Mouse (Mus musculus) retina, postnatal 1 day (tissue): ENCODE measurements around the gene Spop.
"Not testable (repeated sequence)": the region's sequence is repeated elsewhere in the genome, so short reads cannot be mapped to it uniquely, and the experiment has no call there.

Experiments
- DNase-seq: peaks from one replicate; pipeline ENCODE4 v3.0.0-alpha.2; 2012

Spop gene

DNA sequence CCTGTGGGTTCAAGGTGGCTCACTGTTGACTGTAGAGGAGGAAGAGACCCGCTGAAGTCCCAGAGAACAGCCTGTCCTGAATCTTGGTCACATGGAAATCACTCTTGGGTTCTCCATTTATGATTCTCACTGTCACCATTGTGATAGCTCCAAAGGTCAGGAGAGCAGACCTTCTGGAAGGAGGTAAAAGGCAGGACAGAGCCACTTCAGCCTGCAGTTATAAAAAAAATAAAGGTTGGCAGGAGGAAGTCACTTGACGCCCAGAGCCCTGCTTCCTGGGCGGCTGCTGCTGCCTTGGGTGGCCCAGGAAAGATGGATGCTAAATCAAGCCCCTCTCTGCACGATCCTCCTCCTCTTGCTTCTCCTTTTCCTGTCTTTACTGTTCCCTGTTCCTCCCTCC, 86.5 kb downstream of the Spop start:
- DNase-seq: no peak

DNA sequence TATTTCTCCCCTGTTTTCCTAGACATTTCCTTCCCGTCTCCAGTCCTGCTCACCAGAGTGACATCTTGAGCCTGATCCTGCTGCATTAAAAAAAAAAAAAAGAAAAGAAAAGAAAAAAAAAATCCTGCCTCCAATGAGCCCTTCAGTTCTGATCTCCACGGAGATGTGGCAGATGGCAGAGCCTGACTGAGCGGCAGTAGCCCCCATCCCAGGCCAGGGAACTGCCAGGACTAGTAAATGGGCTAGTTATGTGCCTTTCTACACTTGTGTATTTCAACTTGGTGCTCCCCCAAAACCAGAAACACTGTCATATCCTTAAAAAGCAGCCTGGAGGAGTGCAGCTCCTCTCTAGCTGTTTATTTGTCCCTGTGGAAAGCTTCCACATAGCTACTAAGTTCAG, 87.0 kb downstream of the Spop start:
- no peak for DNase-seq

DNA sequence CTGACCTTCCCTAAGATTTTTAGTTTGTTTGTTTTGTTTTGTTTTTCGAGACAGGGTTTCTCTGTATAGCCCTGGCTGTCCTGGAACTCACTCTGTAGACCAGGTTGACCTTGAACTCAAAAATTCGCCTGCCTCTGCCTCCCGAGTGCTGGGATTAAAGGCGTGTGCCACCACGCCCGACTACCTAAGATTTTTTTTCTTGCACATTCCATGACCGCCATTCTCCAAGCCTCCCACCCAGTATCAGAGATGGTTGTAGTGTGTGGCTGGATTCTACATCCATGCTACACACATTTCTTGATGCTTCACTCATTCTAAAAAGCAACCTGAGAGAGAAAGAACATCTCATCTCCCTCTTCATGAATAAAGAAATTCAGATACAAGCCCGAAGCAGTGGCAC, 87.9 kb downstream of the Spop start:
- DNase-seq: not testable (repeated sequence)

DNA sequence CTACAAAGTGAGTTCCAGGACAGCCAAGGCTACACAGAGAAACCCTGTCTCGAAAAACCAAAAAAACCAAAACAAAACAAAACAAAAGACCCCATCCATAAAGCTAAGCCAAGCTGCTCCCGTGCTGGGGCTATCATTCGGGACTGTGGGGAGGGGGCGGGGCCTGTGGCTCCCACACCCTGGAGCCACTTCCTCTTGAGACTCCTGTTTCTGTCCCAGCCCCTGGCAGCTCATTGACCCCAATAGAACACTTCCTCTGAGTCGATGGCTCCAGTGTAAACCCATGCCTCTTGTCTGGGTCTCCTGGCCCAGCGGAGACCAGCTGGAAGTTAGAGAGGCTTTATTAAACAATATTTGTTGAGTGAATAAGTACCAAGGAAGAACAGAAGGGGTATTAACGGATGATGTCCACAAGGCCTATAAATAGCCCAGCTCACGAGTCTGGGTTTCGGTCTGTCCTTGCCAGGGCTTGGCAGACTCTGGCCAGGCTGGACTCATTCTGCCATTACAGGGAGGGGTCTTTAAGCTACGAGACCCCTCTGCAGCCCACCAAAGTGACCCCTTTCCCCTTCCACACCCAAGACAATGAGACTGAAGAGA, 89.8 kb downstream of the Spop start:
- DNase-seq: peak; percentile 56

DNA sequence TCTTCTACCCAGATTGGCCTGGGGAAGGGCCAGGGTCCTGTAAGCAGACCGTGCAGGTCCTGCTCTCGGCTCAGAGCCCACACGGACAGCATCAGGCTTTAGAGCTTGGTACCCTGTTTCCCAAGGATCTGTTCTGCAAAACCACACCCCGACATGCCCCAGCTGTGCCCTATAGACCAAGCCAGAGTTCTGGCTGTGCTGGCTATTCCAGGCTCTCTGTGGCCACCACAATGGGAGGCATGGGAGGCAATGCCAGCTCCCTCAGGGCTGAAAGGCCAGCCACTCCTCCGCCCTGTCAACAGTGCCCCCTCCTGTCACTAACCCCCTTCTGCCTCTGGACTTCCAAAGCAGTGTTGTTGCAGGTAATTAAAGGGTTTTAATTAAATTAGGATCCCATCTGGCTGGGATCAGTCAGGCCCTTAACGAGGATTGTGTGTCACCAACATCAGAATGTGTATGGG, 90.4 kb downstream of the Spop start:
- peak; percentile 56 for DNase-seq

DNA sequence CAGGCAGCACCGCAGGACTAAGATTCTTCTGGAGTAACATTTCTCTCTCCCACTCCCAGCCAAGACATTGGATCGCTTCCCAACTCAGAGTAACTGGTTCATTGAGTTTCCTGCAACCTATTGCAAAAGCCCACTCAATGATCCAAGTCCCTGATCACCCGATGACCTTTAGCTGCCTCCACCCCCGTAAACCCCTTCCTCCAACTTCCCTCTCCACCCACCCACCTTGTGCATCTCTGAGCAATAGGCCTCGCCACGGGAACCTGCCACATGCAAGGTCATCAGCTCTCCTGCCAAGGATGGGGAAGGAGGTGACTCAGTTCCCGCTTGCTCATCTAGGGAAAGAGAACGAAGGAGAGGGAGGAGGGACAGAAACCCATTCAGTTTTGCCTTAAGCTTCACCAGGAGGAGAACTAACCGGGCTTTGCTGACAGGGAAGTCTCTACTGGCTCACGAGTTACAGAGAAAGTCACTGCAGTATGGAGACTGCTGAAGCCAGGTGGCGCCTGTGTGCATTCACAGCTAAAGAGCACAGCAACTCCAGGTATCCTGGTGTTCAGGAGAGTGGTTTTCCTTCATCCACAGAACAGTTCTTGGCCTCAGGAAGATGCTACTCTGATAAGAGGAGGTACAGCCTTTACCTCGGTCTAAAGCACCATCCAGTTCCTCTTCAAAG, 93.3 kb downstream of the Spop start:
- no peak for DNase-seq

DNA sequence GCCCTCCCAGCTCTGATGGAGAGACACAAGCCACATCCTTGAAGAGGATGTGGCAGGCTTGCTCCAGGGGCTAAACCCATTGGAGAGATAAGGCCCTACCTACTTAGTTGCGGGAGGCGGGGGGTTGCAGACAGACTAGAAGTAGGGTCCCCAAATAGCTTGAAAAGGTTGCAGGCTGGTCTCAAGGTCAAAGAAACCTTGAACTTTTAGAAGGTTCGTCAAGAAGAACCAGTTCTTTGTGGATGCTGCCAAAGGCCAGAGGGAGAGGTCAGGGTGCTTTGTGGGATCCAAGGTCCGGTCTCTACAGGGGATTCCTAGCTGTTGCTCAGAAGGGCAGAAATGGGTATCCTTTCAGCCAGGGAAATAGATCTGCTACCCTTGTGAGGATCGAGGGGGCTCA, 93.9 kb downstream of the Spop start:
- no peak for DNase-seq

DNA sequence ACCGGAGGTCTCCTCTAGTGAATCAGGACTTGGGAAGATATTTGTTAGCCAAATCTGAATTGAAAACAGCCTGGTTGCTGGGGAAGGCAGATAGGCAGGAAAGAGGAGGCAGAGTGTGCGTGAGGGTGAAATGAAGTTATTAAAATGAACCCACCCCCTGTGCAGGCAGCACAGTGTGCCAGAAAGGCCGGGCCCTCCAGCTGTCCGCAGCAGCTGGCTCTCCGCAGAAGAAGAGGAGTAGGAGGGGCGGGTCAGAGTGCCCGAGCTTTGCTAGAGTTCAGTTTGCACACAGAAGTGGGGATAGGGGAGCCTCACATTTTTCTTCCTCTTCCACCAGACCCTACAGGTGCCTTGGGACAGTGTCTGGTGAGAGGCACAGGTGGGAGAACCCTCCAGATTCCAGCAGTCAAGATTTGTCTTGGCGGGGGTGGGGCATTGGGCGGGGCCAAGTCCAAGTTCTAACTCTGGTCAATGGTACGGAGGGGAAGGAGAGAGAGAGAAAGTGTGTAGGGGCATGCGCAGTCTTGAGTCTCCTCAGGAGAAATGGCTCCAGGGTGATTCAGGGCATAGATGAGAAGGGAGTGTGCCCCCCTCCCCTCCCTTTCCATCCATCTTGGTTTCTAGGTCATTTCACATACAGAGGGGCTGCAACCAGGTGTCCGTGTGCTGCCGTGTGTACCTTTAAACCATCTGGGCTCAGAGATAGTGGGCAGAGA, 94.5 kb downstream of the Spop start:
- no peak for DNase-seq

DNA sequence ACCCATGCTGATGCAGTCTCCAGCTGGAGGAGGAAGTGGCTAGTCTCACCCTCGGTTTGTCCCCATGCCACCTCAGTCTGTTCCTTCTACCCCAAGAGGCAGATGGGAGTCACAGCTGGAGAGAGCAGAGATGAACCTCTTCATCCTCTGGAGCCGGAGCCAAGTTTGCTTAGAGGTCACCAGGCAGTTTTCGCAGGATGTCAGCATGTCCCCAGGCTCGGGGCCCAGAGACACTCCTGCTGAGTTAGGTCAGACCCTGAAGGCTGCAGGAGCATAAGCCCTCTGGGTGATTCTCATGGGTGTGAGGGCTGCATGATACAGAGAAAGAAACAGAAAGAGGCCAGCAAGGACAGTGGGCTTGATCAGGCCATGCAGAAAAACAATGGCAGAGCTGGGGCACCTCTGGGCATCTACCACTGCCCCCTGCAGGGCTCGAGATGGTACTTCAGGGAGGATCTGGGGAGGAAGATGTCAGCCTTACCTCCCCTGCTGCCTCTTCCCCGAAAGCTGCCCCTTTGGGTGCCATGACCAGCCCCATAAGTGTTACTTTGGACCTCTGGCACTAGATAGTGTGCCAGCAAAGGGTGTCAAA, 95.3 kb downstream of the Spop start:
- DNase-seq: no peak

DNA sequence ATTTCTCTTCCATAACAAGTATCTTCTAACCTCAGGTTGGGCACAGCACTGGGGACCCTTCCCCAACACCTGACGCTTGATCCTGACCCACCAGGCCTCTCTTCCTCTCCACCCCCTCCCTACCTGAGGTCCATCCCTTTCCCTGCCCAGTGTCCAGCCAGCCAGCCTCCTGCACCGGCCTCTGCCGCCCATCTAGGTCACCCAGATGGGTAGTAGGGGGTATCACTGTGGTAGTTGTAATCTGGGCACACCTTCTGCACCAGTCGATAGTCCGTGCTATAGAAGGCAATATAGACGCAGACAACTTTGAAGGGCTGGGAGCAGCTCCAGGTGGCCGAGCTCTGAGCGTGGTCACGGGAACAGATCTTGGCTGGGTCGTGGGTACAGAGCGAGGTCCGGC, 96.8 kb downstream of the Spop start:
- no peak for DNase-seq

DNA sequence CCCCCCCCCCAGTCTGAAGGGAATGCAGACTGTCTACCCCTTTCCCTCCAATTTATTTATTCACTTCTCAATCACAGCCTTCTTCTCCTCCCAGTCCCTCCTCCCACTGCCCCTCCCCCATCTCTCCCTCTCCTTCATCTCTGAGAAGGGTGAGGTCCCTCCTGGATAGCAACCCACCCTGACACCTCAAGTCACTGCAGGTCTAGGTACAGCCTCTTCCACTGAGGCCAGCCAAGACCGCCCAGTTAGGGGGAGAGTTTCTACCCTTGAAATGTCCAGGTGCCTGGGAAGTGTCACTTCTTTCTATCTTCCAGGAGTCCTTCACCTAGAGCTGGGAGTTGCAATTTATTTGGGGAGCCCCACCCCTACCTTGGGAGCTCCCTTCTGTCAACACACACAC, 98.0 kb downstream of the Spop start:
- no peak for DNase-seq

DNA sequence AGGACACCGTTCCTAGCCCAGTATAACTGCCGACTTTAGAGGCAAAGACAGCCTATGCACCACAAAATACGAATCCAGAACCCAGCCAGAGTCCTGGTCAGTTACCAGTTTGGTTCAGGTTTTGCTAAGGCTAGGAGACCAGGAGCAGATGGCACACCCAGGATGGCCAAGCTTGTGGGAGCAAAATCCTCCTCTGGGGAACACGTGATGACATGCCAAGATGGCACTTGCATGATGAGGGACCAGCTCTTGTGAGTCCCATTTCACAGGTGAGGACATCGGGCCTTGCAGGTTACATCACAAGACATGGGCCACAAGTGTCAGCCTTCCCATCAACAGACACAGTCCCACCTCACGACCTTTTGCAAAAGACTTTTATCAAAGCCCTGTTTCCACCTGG, 98.5 kb downstream of the Spop start:
- no peak for DNase-seq

DNA sequence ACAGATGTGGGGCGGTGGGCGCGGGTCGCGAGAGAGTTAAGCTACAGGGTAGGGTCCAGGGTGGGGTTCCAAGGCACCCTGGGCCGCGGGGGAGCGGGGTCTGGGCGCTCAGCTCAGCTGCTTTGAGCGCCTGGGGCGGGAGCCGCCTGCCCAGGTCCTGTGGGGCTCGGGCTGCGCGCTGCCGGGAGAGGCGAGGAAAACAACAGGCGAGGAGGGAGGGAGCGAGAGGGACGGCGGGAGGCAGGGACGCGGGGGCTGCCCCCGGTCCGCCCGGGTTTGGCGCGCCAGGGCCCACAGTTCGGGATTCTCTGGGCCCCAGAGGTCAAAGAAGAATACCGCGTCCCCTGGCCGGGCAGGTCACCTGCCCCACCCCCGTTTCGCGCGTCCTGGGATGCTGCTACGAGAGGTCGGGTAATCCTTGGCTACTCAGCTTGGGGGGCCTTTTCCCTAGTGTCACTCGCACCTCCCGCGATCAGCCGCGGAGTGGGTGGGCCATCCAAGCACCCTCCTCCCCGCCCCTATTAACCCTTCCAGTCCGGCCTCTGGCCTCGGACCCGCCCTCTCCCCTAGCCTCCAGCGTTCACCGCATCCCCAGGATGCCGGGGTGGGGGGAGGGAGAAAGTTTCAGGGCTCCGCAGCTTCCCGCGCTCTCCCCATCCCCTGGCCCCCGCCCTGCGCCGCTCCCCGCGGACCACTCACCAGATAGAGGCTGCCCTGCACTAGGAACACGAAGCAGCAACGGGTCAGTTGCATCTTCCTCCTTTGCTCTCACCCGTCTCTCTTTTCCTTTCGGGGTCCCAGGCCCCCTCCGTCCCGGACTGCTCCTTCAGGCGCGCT, 99.8 kb downstream of the Spop start:
- DNase-seq: peak; percentile 52

DNA sequence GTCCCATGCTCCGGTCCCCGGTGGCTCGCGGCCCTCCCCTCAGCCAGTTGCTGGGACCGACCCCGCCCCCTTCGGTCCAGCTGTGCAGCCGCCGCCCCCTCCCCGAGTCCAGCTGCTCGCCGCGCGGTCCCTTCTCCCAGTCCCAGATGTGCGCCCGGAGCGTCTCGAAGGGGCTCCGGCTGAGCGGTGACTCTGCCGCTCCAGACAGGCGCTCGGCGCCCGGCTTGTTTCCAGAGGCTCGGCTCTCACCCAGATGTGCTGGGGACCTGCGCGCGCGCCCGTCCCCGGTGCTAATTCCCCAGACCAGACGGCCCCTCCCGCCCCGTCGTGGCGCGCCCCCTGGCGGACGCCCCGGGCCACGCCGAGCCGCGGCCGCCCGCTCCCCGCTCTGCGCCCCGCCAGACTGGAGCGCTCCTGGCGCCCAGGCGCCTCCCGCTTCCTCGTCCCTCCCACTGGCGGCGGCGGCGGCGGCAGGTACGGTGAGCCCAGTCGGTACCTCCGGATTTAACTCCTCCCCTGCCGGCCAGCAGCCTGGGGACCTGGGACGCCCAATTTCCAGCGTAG, 100.5 kb downstream of the Spop start, which contains the start of gene Nxph3:
Gene Nxph3 (minus strand): TSS at position 273 of the 564 bp plus-strand sequence.
- peak; percentile 73 for DNase-seq

DNA sequence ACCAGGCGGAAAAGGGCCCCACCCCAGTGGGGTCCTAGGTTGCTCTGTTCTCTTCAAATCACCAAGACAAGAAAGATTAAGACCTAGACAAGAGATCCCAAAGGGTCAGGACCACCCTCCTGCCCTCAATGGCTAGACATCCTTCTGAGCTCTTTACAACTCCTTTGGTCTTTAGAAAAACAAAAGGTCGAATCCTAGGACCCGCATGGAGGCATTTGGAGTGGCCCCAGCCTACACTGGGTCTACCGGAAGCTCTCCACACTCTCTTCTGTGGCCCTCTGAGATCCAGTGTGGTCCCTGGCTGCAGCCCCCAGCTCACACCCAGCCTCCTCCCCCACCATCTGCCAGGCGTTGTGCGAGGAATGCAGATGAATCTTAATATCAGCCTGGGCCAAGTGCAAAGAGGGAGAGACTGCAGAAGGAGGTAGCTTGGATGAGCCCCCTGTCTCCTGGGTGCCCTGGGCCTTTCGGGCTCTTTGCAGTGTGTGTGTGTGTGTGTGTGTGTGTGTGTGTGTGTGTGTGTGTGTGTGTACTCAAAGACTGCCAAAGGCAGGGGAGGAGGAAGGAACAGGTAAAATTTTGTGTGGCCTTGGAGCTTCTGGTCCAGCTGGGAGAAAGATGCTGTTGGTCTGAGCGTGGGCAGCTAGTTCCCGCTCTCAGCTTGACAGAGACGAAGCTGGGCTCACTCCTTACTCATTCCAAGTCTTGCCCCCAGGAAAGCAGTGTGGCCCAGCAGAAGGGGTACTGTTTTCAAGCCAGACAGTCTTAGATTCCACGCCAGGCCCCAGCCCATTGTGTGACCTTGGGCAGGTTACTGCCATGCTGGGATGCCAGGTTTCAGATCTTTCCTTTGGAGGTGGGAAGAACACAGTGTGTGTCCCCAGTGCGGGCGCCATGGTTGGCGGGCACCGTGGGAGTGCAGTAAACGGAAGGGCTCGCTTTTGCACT, 101.8 kb downstream of the Spop start:
- no peak for DNase-seq

DNA sequence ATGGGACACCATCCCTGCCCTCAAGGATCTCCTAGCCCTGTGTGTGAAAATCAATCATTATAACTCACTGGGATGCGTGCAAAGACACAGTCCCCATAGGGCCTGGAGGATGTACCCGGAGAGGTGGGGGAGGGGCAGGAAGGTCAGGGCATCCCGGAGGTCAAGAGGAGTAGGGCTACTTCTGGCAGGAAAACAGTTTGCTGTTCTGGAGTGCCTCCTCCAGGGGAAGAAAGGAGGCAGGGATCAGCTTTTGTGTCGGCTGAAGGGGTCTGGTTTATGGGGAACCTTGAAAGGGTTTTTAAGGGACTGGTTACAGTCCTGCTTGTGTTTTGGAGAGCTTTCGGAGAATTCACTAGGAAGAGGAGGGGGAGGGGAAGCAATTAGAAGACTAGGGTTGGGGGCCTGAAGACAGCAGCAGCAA, 102.6 kb downstream of the Spop start:
- no peak for DNase-seq

DNA sequence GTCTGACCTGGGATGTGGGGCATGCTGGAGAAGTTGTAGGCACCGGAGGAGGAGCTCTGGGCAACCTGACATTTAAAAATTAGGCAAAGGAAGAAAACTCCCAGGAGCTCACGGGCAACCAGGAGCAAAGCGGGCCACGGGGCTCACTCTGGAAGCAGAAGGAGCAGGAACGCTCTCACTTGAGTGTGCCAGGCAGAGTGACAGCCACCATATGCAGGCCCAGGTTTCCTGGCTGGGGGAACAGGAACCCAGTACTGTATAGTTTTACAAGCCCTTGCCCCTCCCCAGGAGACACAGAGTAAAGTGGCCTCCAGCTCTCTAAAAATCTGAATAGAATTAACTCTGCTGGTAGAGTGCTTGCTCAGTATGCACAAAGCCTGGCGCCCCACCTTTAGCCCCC, 103.3 kb downstream of the Spop start:
- no peak for DNase-seq

DNA sequence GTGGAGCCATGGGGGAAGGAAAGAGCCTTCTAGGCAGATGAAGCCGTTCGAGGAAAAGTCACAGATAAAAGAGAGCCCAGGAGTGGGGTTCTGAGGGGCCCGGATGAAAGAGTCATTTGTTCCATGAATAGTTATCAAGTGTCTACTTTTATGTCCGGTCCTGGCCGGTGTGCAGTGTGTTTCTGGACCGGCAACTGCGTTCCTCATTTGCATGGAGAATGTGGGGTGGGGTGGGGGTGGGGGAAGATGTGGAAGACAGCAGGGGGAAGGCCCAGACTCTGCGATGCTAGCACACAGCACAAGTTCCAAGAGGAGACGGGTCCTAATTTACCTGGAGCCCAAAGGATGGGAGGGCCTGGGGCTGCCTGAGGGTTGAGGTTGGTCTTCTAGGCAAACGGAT, 105.4 kb downstream of the Spop start:
- DNase-seq: no peak

DNA sequence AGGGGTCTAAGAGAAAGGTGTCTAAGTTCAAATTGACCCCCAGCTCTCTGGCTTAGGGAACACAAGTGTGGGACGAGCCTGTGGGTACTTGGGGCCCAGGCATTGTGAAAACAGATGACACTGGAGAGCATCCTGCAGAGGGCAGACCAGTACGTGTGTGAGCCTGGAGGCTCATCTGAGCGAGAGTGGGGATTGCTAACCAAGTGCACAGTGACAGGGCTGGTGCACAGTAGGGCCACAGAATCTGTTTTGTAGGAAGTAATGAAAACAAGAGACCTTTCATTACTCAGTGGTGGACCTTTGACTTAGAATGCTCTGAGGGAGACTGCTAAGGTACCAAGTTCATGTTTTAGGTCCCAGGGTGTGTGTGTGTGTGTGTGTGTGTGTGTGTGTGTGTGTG, 106.1 kb downstream of the Spop start:
- no peak for DNase-seq

DNA sequence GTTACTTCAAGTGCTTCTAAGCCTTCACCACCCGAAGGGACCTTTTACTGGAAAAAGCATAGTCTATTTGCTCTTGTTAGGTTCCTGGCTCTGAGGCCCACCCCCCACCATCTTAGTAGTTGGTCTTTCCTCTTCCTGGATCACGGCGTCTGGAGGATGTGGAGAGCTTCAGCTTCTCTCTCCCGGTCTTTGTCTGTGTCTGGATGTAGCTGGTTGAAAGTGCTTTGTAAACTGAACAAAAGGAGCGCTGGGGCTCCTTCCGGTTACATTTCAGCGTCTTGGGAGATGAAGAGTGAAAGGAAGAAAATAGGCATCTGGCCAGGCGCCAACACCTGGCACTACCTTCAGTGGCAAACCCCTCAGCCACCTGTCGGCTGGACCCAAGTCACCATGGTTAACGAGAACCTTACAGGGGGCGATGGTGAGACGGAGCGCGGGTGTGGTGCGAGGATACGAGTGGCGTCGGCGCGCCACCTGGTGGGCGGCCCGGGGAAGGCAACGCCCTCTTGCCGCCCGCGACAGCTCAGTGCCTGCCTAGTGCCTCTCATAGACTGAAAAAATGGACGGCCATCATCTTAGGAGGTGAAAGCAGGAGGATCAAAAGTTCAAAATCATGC, 106.7 kb downstream of the Spop start:
- peak; percentile 93 for DNase-seq

DNA sequence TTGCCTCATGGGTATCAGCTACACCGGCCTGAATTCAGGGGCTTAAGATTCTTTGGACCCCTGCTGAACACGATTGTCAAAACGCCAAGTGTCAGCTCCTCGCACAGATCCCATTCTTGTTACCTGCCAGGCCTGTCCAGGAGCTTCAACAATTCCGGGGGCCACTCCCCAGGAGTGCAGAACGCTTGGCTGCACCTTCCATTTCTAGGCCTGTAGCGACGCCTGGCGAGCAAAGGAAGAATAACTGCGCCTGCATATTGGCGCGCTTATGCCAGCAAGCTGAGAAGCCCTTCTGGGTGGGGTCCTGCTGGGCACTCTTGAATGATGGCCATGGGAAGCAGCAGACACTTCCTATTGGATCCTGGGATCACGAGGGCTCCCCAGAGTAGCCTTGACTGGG, 107.7 kb downstream of the Spop start:
- DNase-seq: peak; percentile 86
